Mouse (Mus musculus): ENCODE data around the gene Pbdc1. TPM values are rescaled to one million over a fixed set of nuclear protein-coding genes. Genes with fewer than 3 reads are reported as not detected.

Gene Pbdc1
- 7.9 and 10.8 TPM in 2 replicates for polyA plus RNA-seq (2012)

GRCm38 (mm10) chrX:105079615-105080092, at the start of gene Pbdc1:
Gene Pbdc1 (plus strand): TSS chrX:105079756.

GRCm38 (mm10) chrX:105120275-105121226, 41.0 kb downstream of the Pbdc1 start, which contains the start of gene Magee1:
Gene Magee1 (plus strand): TSS chrX:105120378.

Other genes starting within 250 kb of the Pbdc1 start
- 0.28 and 0.36 TPM in 2 replicates for gene Magee2, start 222.5 kb upstream of the Pbdc1 start, polyA plus RNA-seq (2012)
- 2.9 TPM in 2 replicates for gene Magee1, start 40.6 kb downstream of the Pbdc1 start, polyA plus RNA-seq (2012)